Mouse (Mus musculus) liver, embryonic 14.5 days (tissue): Measurements from ENCODE around the gene Cadm3.

Experiments used
- CTCF ChIP-seq: IDR thresholded peaks from 2 replicates; pipeline ENCODE4 v1.5.1; 2016; ENCODE audit warnings: antibody characterized with exemption, low read depth, control low read depth
- EP300 ChIP-seq: IDR thresholded peaks from 2 replicates; pipeline ENCODE4 v1.6.1; 2016; ENCODE audit warnings: antibody characterized with exemption, low read depth

DNA sequence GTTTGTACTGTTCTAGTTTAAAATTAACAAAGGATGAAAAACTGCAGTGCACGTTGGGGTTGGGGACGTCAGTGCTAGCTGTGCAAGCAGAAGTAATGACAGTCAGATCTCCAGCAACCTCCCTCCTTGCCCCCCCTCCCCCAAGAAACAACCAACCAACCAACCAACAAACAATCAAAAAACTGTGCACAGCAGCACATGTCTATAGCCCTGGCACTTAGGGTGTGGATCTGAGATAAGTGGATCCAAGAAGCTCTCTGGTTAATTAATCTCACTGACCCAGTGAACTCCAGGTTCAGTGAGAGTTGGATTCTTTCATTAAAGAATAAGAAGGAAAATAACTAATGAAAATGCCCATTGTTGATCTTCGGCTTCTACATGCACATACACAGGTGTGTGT, 47.1 kb upstream of the Cadm3 start:
- TF ChIP-seq CTCF (no peak), EP300 (no peak)
